23 mouse cellular contexts compared by ENCODE assay signal in genomic region chr7:68064120-68064519, GRCm38 (mm10).
DNase-seq lines count a peak whose midpoint lies in the region; ATAC-seq and TF ChIP-seq lines count a peak whose summit lies in the region.
"Had no signal": no experiment of that assay in that cellular context is flagged by ENCODE, and none has a peak within 500 bp of the region (broad histone marks: within the 10 kb centered on the region; RNA-seq: fewer than 3 reads in every experiment).

No protein-coding gene starts in this region.

- H3K4me2 ChIP-seq in heart, embryonic 12.5 days, result no peak overlapping the region
- no peak overlapping the region for H3K4me2 ChIP-seq in hindbrain, embryonic 14.5 days (replicated peaks)
- H3K4me2 ChIP-seq in kidney, postnatal 0 days (ENCODE audit: low read length), result no peak overlapping the region
- H3K4me2 ChIP-seq in stomach, embryonic 15.5 days, result no peak overlapping the region
- no peak overlapping the region for H3K4me2 ChIP-seq in stomach, postnatal 0 days (replicated peaks; ENCODE audit: low read depth)
- H3K4me2 ChIP-seq: embryonic facial prominence, embryonic 12.5 days; liver, embryonic 15.5 days; neural tube, embryonic 12.5 days had no signal

- intact Hi-C loops in heart, postnatal 36 days (cut with DNase I), result no loop called here

- TF ChIP-seq CTCF in kidney, postnatal 0 days (IDR thresholded peaks at IDR 0.05; ENCODE audit: low read depth), result no peak
- no peak for TF ChIP-seq CTCF in stomach, postnatal 0 days (IDR thresholded peaks at IDR 0.05; ENCODE audit: low read depth)

- H3K36me3 ChIP-seq in heart, embryonic 12.5 days, result no peaks in the 10 kb centered on the region
- H3K36me3 ChIP-seq in hindbrain, embryonic 10.5 days, result 0 out of 2 replicates have a peak, but pooled peaks cover 3% of the 10 kb centered on the region
- no peaks in the 10 kb centered on the region for H3K36me3 ChIP-seq in hindbrain, embryonic 14.5 days (replicated peaks; ENCODE audit: control insufficient read depth, insufficient read depth)
- H3K36me3 ChIP-seq in kidney, postnatal 0 days (ENCODE audit: insufficient read depth, low read length), result no peaks in the 10 kb centered on the region
- no peaks in the 10 kb centered on the region for H3K36me3 ChIP-seq in stomach, embryonic 15.5 days
- H3K36me3 ChIP-seq in stomach, postnatal 0 days (ENCODE audit: control insufficient read depth, insufficient read depth, low read length), result no peaks in the 10 kb centered on the region
- H3K36me3 ChIP-seq: embryonic facial prominence, embryonic 12.5 days; forebrain, embryonic 12.5 days; liver, embryonic 15.5 days; lung, embryonic 15.5 days; neural tube, embryonic 12.5 days had no signal

- TF ChIP-seq EP300 in stomach, postnatal 0 days (optimal IDR thresholded peaks at IDR 0.05), result no peak

- no peaks in the 10 kb centered on the region for H3K9me3 ChIP-seq in heart, embryonic 12.5 days (replicated peaks)
- no peaks in the 10 kb centered on the region for H3K9me3 ChIP-seq in hindbrain, embryonic 10.5 days
- no peaks in the 10 kb centered on the region for H3K9me3 ChIP-seq in hindbrain, embryonic 14.5 days (ENCODE audit: control insufficient read depth, low read length)
- no peaks in the 10 kb centered on the region for H3K9me3 ChIP-seq in kidney, postnatal 0 days (replicated peaks; ENCODE audit: low read length)
- H3K9me3 ChIP-seq in stomach, embryonic 15.5 days, result no peaks in the 10 kb centered on the region
- no peaks in the 10 kb centered on the region for H3K9me3 ChIP-seq in stomach, postnatal 0 days (ENCODE audit: control insufficient read depth, low read length)
- H3K9me3 ChIP-seq: embryonic facial prominence, embryonic 12.5 days; forebrain, embryonic 12.5 days; limb, embryonic 10.5 days; liver, embryonic 15.5 days; lung, embryonic 15.5 days; neural tube, embryonic 12.5 days had no signal

- no peak for DNase-seq in heart, postnatal 36 days
- DNase-seq in hindbrain, embryonic 10.5 days (ENCODE audit: low spot score), result no peak
- DNase-seq in hindbrain, embryonic 14.5 days (ENCODE audit: low spot score), result no peak
- no peak for DNase-seq in kidney, postnatal 0 days (ENCODE audit: low spot score)
- no peak for DNase-seq in kidney, adult 9 months
- DNase-seq in stomach, postnatal 0 days (ENCODE audit: low spot score), result no peak
- DNase-seq: cerebellum, adult 2 months; cerebellum, postnatal 25 days; gastrocnemius, postnatal 25 days; liver; right cerebral cortex, postnatal 14 days; thymus, postnatal 14 days had no signal

- 92% methylated on average over 8 of the region's 8 CpGs for WGBS in heart, embryonic 12.5 days
- 94% methylated on average over 8 of the region's 8 CpGs for WGBS in hindbrain, embryonic 10.5 days
- 95% methylated on average over 8 of the region's 8 CpGs for WGBS in hindbrain, embryonic 14.5 days
- 73% methylated on average over 8 of the region's 8 CpGs for WGBS in kidney, postnatal 0 days
- 90% methylated on average over 8 of the region's 8 CpGs for WGBS in stomach, embryonic 15.5 days
- WGBS in stomach, postnatal 0 days, result 94% methylated on average over 8 of the region's 8 CpGs

- peak overlapping the region; percentile 18; the same call in 1 of the 2 replicates for H3K27ac ChIP-seq in heart, embryonic 12.5 days (ENCODE audit: poor library complexity, severe bottlenecking)
- 0 out of 2 replicates have a peak overlapping the region, but pooled peaks have one; percentile 30 for H3K27ac ChIP-seq in hindbrain, embryonic 10.5 days
- H3K27ac ChIP-seq in hindbrain, embryonic 14.5 days, result no peak overlapping the region
- peak overlapping the region; percentile 56; the same call in 1 of the 2 replicates for H3K27ac ChIP-seq in kidney, postnatal 0 days
- peak overlapping the region; percentile 49; the same call in 1 of the 2 replicates for H3K27ac ChIP-seq in stomach, embryonic 15.5 days
- H3K27ac ChIP-seq in stomach, postnatal 0 days (replicated peaks), result no peak overlapping the region
- H3K27ac ChIP-seq: embryonic facial prominence, embryonic 12.5 days; forebrain, embryonic 12.5 days; liver, embryonic 15.5 days; macrophage; neural tube, embryonic 12.5 days had no signal

- H3K9ac ChIP-seq in heart, embryonic 12.5 days, result no peak overlapping the region
- no peak overlapping the region for H3K9ac ChIP-seq in hindbrain, embryonic 14.5 days
- H3K9ac ChIP-seq in kidney, postnatal 0 days (ENCODE audit: low read depth, low read length), result no peak overlapping the region
- H3K9ac ChIP-seq in stomach, embryonic 15.5 days, result no peak overlapping the region
- no peak overlapping the region for H3K9ac ChIP-seq in stomach, postnatal 0 days (ENCODE audit: low read length)
- H3K9ac ChIP-seq: embryonic facial prominence, embryonic 12.5 days; forebrain, embryonic 12.5 days; liver, embryonic 15.5 days; lung, embryonic 15.5 days; neural tube, embryonic 12.5 days had no signal

- peaks cover 63% of the 10 kb centered on the region for H3K4me1 ChIP-seq in heart, embryonic 12.5 days (replicated peaks)
- peaks cover 45% of the 10 kb centered on the region for H3K4me1 ChIP-seq in hindbrain, embryonic 10.5 days (replicated peaks)
- peaks cover 26% of the 10 kb centered on the region for H3K4me1 ChIP-seq in hindbrain, embryonic 14.5 days (replicated peaks; ENCODE audit: control insufficient read depth, insufficient read depth, low read length)
- peaks cover 48% of the 10 kb centered on the region for H3K4me1 ChIP-seq in kidney, postnatal 0 days (replicated peaks; ENCODE audit: insufficient read depth, low read length)
- H3K4me1 ChIP-seq in stomach, embryonic 15.5 days, result peaks cover 43% of the 10 kb centered on the region
- H3K4me1 ChIP-seq in stomach, postnatal 0 days (replicated peaks; ENCODE audit: control insufficient read depth, insufficient read depth), result peaks cover 13% of the 10 kb centered on the region

- no peak for ATAC-seq in heart, embryonic 12.5 days (ENCODE audit: insufficient number of reproducible peaks, low FRiP score)
- no peak for ATAC-seq in hindbrain, embryonic 14.5 days (ENCODE audit: low FRiP score)
- ATAC-seq in kidney, postnatal 0 days (replicated peaks; ENCODE audit: low FRiP score, low read depth), result no peak
- ATAC-seq in stomach, embryonic 15.5 days (ENCODE audit: insufficient read depth, low FRiP score, low read depth), result no peak
- no peak for ATAC-seq in stomach, postnatal 0 days (ENCODE audit: low FRiP score, low TSS enrichment)
- ATAC-seq: CD4-positive, CD25-positive, alpha-beta regulatory T cell, adult 4 months had no signal

- no peaks in the 10 kb centered on the region for H3K27me3 ChIP-seq in heart, embryonic 12.5 days (replicated peaks)
- no peaks in the 10 kb centered on the region for H3K27me3 ChIP-seq in hindbrain, embryonic 10.5 days (ENCODE audit: insufficient read depth, poor library complexity, severe bottlenecking)
- H3K27me3 ChIP-seq in hindbrain, embryonic 14.5 days (ENCODE audit: control insufficient read depth, insufficient read depth, low read length), result no peaks in the 10 kb centered on the region
- no peaks in the 10 kb centered on the region for H3K27me3 ChIP-seq in kidney, postnatal 0 days (ENCODE audit: insufficient read depth, low read length)
- no peaks in the 10 kb centered on the region for H3K27me3 ChIP-seq in stomach, embryonic 15.5 days (replicated peaks)
- H3K27me3 ChIP-seq in stomach, postnatal 0 days (ENCODE audit: control insufficient read depth, insufficient read depth, low read length), result no peaks in the 10 kb centered on the region
- H3K27me3 ChIP-seq: embryonic facial prominence, embryonic 12.5 days; forebrain, embryonic 12.5 days; lung, embryonic 15.5 days; neural tube, embryonic 12.5 days had no signal

- H3K4me3 ChIP-seq in heart, embryonic 12.5 days, result no peak overlapping the region
- H3K4me3 ChIP-seq in hindbrain, embryonic 10.5 days, result no peak overlapping the region
- H3K4me3 ChIP-seq in hindbrain, embryonic 14.5 days (replicated peaks; ENCODE audit: low read length), result no peak overlapping the region
- no peak overlapping the region for H3K4me3 ChIP-seq in kidney, postnatal 0 days (replicated peaks; ENCODE audit: low read depth, low read length)
- no peak overlapping the region for H3K4me3 ChIP-seq in stomach, embryonic 15.5 days (replicated peaks)
- H3K4me3 ChIP-seq in stomach, postnatal 0 days (ENCODE audit: low read depth, low read length), result no peak overlapping the region
- H3K4me3 ChIP-seq: embryonic facial prominence, embryonic 12.5 days; forebrain, embryonic 12.5 days; layer of hippocampus, adult 2 months; limb, embryonic 10.5 days; liver, embryonic 15.5 days; lung, embryonic 15.5 days; neural tube, embryonic 12.5 days had no signal

Comparison
In these comparisons a context has a peak if more than half of its experiments do, and no peak if none do; other contexts are left out.
1. H3K27ac ChIP-seq: peak in heart, embryonic 12.5 days (single experiment), hindbrain, embryonic 10.5 days (single experiment), kidney, postnatal 0 days (single experiment) and stomach, embryonic 15.5 days (single experiment); none in hindbrain, embryonic 14.5 days (single experiment) and stomach, postnatal 0 days (single experiment).